Mouse (Mus musculus): ENCODE measurements at regions not wholly inside any gene's neighbourhood (a gene's known extent, or its start where the extent isn't known, plus 50 kb on each side); places are given as distances from the start of the nearest gene placed in this dataset.
A peak's percentile ranks its signal among the peaks of the same experiment; 100 is the strongest.

- TF ChIP-seq CTCF (IDR thresholded peaks at IDR 0.05; ENCODE audit: insufficient read depth, low read length) (peak; percentile 58), POLR2A (IDR thresholded peaks at IDR 0.05; ENCODE audit: borderline replicate concordance, extremely low read depth, low read depth, low read length) (no peak)
Observed at GRCm38 (mm10) chr11:113176183-113176582, 394.2 kb downstream of the Sox9 start.
